Mouse (Mus musculus): ENCODE measurements at regions not wholly inside any gene's neighbourhood (a gene's known extent, or its start where the extent isn't known, plus 50 kb on each side); places are given as distances from the start of the nearest gene placed in this dataset.

GRCm38 (mm10) chr1:57272593-57272992 lies 104.8 kb upstream of the 1700066M21Rik start:
- DNase-seq, result no peak

- no peak for DNase-seq
Observed at GRCm38 (mm10) chr1:57281549-57281948, 95.9 kb upstream of the 1700066M21Rik start.

GRCm38 (mm10) chr1:57296186-57296585 lies 81.2 kb upstream of the 1700066M21Rik start:
- no peak for DNase-seq

GRCm38 (mm10) chr1:57298557-57298956 lies 78.9 kb upstream of the 1700066M21Rik start:
- no peak for DNase-seq

GRCm38 (mm10) chr1:57301260-57301979 lies 76.0 kb upstream of the 1700066M21Rik start:
- DNase-seq, result no peak

DNA sequence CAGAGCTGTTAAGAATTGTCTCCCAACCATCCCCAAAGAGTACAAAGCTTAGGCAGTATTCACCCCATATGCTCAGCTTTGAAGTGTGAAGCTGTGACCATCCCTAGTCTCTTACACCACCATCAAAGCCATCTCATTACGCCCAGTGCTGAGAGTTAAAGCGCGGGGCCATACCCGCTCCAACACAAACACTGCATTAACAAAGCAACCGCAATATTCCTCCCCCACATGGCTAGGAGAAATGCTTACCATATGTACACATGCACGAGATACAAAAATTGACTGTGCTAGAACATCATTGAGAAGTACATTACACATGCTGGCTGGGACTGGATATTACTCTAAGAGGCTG lies 75.5 kb upstream of the 1700066M21Rik start:
- DNase-seq, result no peak

DNA sequence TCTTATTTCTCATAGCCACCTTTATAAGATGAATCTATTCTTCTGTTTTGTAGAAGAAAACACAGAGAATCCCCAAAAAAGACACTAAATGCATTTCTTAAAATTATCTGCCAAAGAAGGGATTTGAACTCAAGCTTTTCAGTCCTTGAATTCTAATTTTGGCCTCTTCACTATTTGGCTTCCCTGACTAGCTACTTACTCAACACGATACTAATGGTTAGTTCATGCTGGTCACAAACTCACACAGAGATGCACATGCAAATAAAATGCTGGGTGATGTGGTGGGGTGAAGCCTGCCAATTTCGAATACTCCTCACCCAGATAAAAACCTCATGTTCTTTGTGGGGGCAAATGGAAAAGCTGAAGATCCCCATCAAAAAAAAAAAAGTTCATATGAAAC lies 72.7 kb upstream of the 1700066M21Rik start:
- no peak for DNase-seq

GRCm38 (mm10) chr1:57322535-57322934 lies 54.9 kb upstream of the 1700066M21Rik start:
- no peak for DNase-seq

DNA sequence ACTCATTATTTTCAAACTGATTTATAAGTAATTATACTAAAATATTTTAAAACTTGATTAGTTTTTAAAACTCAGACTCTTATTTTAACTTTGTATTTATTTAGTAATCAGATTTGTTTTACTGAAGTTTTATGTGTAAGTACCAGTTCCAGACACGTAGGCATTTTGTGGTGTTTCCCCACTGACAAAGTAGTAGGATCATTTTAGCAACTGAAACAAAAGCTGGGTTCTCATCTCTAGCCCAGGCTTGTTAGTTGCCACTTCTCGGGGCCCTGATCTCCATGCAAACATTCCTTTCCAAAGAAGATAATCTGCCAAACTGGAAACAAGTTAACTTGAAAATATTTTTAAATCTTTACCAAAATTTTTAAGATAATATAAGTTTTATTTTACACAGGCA lies 54.3 kb upstream of the 1700066M21Rik start:
- DNase-seq, result no peak

GRCm38 (mm10) chr1:57325585-57326165 lies 51.7 kb upstream of the 1700066M21Rik start:
- no peak for DNase-seq

All from cerebellum, postnatal 10 days (tissue).